Mouse (Mus musculus) liver, embryonic 13.5 days (tissue): ENCODE results near the gene Hcn1. TPM values are rescaled to one million over a fixed set of nuclear protein-coding genes. Genes with fewer than 3 reads are reported as not detected.

Experiments
- ATAC-seq: fragments of 200-750 bp; cut with Nextera tagmentation; 2 replicates; pipeline ENCODE4 v1.8.0; 2017; ENCODE audit warnings: low read depth, mild to moderate bottlenecking, moderate number of reproducible peaks, moderate library complexity
- DNase-seq: peaks from one replicate; pipeline ENCODE4 v3.0.0; 2022
- H3K27ac ChIP-seq: fragments of 300-500 bp; sonication (generic); 2 replicates; pipeline ENCODE4 v1.5.1; 2015; ENCODE audit warnings: moderate library complexity, mild to moderate bottlenecking, inconsistent platforms
- H3K27me3 ChIP-seq: fragments of 300-500 bp; sonication (generic); 2 replicates; pipeline ENCODE4 v1.6.1; 2015; ENCODE audit warnings: mild to moderate bottlenecking, inconsistent platforms
- H3K36me3 ChIP-seq: fragments of 300-500 bp; sonication (generic); 2 replicates; pipeline ENCODE4 v1.6.1; 2015; ENCODE audit warnings: mild to moderate bottlenecking, inconsistent platforms
- H3K4me1 ChIP-seq: fragments of 300-500 bp; sonication (generic); replicated peaks from 2 replicates; pipeline ENCODE4 v1.6.1; 2015; ENCODE audit warnings: inconsistent platforms
- H3K4me2 ChIP-seq: fragments of 300-500 bp; sonication (generic); 2 replicates; pipeline ENCODE4 v1.6.1; 2015; ENCODE audit warnings: inconsistent platforms, mild to moderate bottlenecking, moderate library complexity
- H3K4me3 ChIP-seq: fragments of 300-500 bp; sonication (generic); replicated peaks from 2 replicates; pipeline ENCODE4 v1.5.1; 2015; ENCODE audit warnings: mild to moderate bottlenecking, inconsistent platforms
- H3K9ac ChIP-seq: fragments of 300-500 bp; sonication (generic); 2 replicates; pipeline ENCODE4 v1.6.1; 2015; ENCODE audit warnings: mild to moderate bottlenecking, inconsistent platforms
- H3K9me3 ChIP-seq: fragments of 300-500 bp; sonication (generic); replicated peaks from 2 replicates; pipeline ENCODE4 v1.6.1; 2016; ENCODE audit warnings: inconsistent platforms
- WGBS: fragments of 180-500 bp; shearing (Covaris S2); methylation state at CpG from one replicate; pipeline ENCODE4 v1.1.7; 2015; ENCODE audit not compliant: insufficient replicate concordance; 5-methylcytosine and 5-hydroxymethylcytosine counted together
- polyA plus RNA-seq: library from polyadenylated mRNA; unstranded; fragments of >200 nt; fragmentation: Nextera tagmentation; extraction: Ambion mirVana; gene quantifications from 2 replicates; pipeline ENCODE4 v1.2.1, GENCODE M21; 2015

Gene Hcn1
- 0.01 TPM in 1 of 2 replicates, not detected in the other for polyA plus RNA-seq

DNA sequence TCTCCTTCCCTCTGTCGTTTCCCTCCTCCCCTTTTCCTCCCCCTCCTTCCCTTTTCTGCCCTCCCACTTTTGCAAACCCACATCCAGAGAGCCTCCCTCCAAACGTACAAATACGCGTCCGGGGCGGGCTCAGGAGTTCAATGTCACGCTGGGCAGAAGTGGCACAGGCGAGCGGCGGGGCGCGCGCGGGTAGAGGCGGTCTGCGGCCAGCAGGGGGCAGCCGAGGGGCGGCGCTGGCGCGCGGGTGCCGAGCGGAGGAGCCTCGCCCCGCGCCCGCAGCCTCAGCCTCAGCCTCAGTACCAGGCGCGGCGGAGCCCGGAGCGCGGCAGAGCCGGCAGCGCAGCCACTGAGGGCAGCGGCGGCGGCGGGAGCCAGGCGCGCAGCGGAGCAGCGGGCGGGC, at the start of gene Hcn1:
Gene Hcn1, plus strand, starts transcription at position 140 of the 400 bp plus-strand sequence.
- Histone ChIP-seq H3K27ac (no peak within 1 kb of the TSS), H3K4me1 (peaks cover 5% of the 10 kb centered on the region; the same call in 1 of the 2 replicates), H3K27me3 (peaks cover 28% of the 10 kb centered on the region), H3K36me3 (no peaks in the 10 kb centered on the region), H3K4me2 (peak within 1 kb of the TSS; percentile 65), H3K4me3 (peak within 1 kb of the TSS; percentile 52), H3K9ac (no peak within 1 kb of the TSS), H3K9me3 (no peaks in the 10 kb centered on the region)
- ATAC-seq = peak; percentile 90
- under 1% methylated on average over 33 of the region's 45 CpGs for WGBS
- peak; percentile 10 for DNase-seq

GRCm38 (mm10) chr13:117567251-117567650, 34.9 kb upstream of the Hcn1 start:
- DNase-seq = no peak
- H3K9ac ChIP-seq = no peak overlapping the region
- H3K4me1 ChIP-seq = no peaks in the 10 kb centered on the region
- no peaks in the 10 kb centered on the region for H3K36me3 ChIP-seq
- H3K4me3 ChIP-seq = no peak overlapping the region
- WGBS = 68% methylated on average over 8 of the region's 8 CpGs
- H3K4me2 ChIP-seq = no peak overlapping the region
- H3K27me3 ChIP-seq = no peaks in the 10 kb centered on the region
- H3K9me3 ChIP-seq = no peaks in the 10 kb centered on the region
- no peak for ATAC-seq
- H3K27ac ChIP-seq = no peak overlapping the region

- Histone ChIP-seq H3K4me3 (no peak overlapping the region), H3K9ac (no peak overlapping the region), H3K27ac (no peak overlapping the region), H3K4me1 (no peaks in the 10 kb centered on the region), H3K36me3 (no peaks in the 10 kb centered on the region), H3K4me2 (no peak overlapping the region), H3K9me3 (no peaks in the 10 kb centered on the region), H3K27me3 (no peaks in the 10 kb centered on the region)
- WGBS = 52% methylated on average over 3 of the region's 3 CpGs
- ATAC-seq = no peak
- no peak for DNase-seq
Observed at GRCm38 (mm10) chr13:117571747-117572146, 30.4 kb upstream of the Hcn1 start.

DNA sequence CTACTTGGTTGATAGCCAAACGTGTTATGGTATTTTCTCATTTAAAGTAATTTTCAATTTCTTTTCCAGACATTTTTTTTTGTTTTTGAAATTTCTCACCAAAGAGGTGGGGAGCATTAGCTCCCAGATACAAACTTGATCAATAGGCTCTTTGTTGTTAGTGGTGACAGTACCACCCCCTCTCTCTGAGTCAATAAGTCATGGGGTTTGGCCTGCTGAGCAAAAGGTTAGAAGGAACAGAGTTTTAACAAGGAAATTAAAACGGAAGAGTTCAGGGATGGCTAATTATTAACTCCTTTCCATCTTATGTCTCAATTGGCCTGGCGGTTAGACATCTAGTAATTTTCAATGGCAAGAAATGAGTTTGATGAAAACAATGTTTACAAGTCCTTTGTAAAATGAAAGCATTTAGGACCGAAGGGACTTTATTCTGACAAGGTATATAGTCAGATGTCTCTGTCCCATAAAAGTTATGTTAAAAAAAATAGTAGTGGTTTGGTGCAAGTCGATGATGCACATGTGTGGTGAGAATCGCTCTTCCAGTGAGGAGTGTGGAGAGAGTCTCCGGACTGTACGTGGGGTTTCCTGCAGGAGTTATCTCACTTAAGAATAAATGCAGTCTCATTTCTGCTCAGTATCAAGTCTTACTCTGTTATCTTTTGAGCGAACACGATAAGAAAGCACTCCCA, 7.5 kb upstream of the Hcn1 start:
- WGBS = 65% methylated on average over 10 of the region's 10 CpGs
- no peak for ATAC-seq

DNA sequence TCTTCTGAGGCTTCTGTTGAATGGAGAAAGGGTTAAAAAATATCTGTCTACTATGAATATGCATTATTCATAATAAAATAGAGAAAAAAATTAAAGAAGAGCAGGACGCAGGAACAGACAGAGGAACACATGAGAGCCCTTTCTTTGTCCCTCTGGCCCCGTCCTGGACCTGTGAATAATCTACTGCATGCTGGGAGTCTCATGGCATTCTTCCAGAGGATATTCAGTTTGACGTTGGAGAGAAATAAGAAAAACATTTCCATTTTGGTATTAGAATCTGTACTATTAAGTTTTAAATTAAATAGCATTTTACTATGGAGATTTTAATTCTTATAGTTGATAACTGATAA, 7.0 kb upstream of the Hcn1 start:
- whole genome bisulfite sequencing = 61% methylated on average over 3 of the region's 3 CpGs
- Histone ChIP-seq H3K4me1 (no peaks in the 10 kb centered on the region), H3K9ac (no peak overlapping the region), H3K36me3 (no peaks in the 10 kb centered on the region), H3K9me3 (no peaks in the 10 kb centered on the region), H3K27ac (no peak overlapping the region), H3K4me2 (no peak overlapping the region), H3K4me3 (no peak overlapping the region), H3K27me3 (no peaks in the 10 kb centered on the region)
- DNase-seq (no peak), ATAC-seq (no peak)

More for the DNA sequence above, 7.5 kb upstream of the Hcn1 start:
- Histone ChIP-seq H3K36me3 (no peaks in the 10 kb centered on the region), H3K9me3 (no peaks in the 10 kb centered on the region), H3K27me3 (no peaks in the 10 kb centered on the region), H3K4me2 (no peak overlapping the region), H3K4me3 (no peak overlapping the region), H3K27ac (no peak overlapping the region), H3K9ac (no peak overlapping the region), H3K4me1 (no peaks in the 10 kb centered on the region)
- DNase-seq = no peak

GRCm38 (mm10) chr13:117601331-117601965, 672 bp upstream of the Hcn1 start:
- Histone ChIP-seq H3K4me2 (no peak overlapping the region), H3K27ac (no peak overlapping the region), H3K4me1 (peaks cover 5% of the 10 kb centered on the region; the same call in 1 of the 2 replicates), H3K4me3 (no peak overlapping the region), H3K9me3 (no peaks in the 10 kb centered on the region), H3K27me3 (peaks cover 28% of the 10 kb centered on the region), H3K9ac (no peak overlapping the region), H3K36me3 (no peaks in the 10 kb centered on the region)
- DNase-seq (no peak), ATAC-seq (no peak)
- WGBS = 32% methylated on average over 9 of the region's 9 CpGs

GRCm38 (mm10) chr13:117602617-117603358, 668 bp downstream of the Hcn1 start:
- ATAC-seq = peak; percentile 20; the same call in 1 of the 2 replicates
- DNase-seq = no peak
- peaks cover 5% of the 10 kb centered on the region; the same call in 1 of the 2 replicates for H3K4me1 ChIP-seq
- H3K36me3 ChIP-seq = no peaks in the 10 kb centered on the region
- peak overlapping the region; percentile 65 for H3K4me2 ChIP-seq
- no peaks in the 10 kb centered on the region for H3K9me3 ChIP-seq
- no peak overlapping the region for H3K9ac ChIP-seq
- H3K27me3 ChIP-seq = peaks cover 28% of the 10 kb centered on the region
- 5% methylated on average over 60 of the region's 62 CpGs for WGBS
- H3K27ac ChIP-seq = no peak overlapping the region
- peak overlapping the region; percentile 52 for H3K4me3 ChIP-seq

GRCm38 (mm10) chr13:117603421-117603820, 1.3 kb downstream of the Hcn1 start:
- no peak for ATAC-seq

DNA sequence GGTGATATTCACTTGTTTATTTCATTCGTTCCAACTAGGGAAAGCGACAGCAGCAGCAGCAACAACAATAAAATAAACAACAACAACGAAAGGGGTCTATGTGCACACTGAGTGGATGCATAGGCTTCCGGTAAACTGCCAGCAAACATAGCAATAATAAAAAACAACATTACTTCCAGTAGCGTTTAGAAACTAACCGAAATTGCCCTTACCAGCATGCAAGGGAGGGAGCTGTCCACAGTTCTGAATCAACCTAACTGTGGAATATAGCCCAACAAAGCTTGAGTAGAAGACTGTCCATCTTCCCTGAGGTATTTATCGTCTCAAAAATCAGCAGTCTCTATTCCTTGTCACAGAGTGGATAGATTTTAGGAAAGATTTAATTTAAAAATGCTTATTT, 2.0 kb downstream of the Hcn1 start:
- WGBS = 31% methylated on average over 7 of the region's 7 CpGs
- H3K36me3 ChIP-seq = no peaks in the 10 kb centered on the region
- peaks cover 28% of the 10 kb centered on the region for H3K27me3 ChIP-seq
- no peak overlapping the region for H3K9ac ChIP-seq
- no peak for ATAC-seq
- H3K4me3 ChIP-seq = no peak overlapping the region
- H3K27ac ChIP-seq = no peak overlapping the region
- no peaks in the 10 kb centered on the region for H3K9me3 ChIP-seq
- DNase-seq = no peak
- no peak overlapping the region for H3K4me2 ChIP-seq
- H3K4me1 ChIP-seq = peaks cover 5% of the 10 kb centered on the region; the same call in 1 of the 2 replicates

More at GRCm38 (mm10) chr13:117603421-117603820, 1.3 kb downstream of the Hcn1 start:
- Histone ChIP-seq H3K36me3 (no peaks in the 10 kb centered on the region), H3K4me1 (peaks cover 5% of the 10 kb centered on the region; the same call in 1 of the 2 replicates), H3K4me2 (no peak overlapping the region), H3K27me3 (peaks cover 28% of the 10 kb centered on the region), H3K27ac (no peak overlapping the region), H3K4me3 (no peak overlapping the region), H3K9me3 (no peaks in the 10 kb centered on the region), H3K9ac (no peak overlapping the region)
- WGBS = 21% methylated on average over 11 of the region's 11 CpGs
- DNase-seq = no peak

GRCm38 (mm10) chr13:117604971-117605750, 3.0 kb downstream of the Hcn1 start:
- WGBS = 62% methylated on average over 5 of the region's 5 CpGs
- H3K27me3 ChIP-seq = peaks cover 28% of the 10 kb centered on the region

GRCm38 (mm10) chr13:117611881-117612280, 9.8 kb downstream of the Hcn1 start:
- Histone ChIP-seq H3K36me3 (no peaks in the 10 kb centered on the region), H3K4me1 (no peaks in the 10 kb centered on the region), H3K9me3 (no peaks in the 10 kb centered on the region), H3K4me3 (no peak overlapping the region), H3K27ac (no peak overlapping the region), H3K9ac (no peak overlapping the region), H3K4me2 (no peak overlapping the region), H3K27me3 (no peaks in the 10 kb centered on the region)
- 77% methylated on average over 2 of the region's 2 CpGs for WGBS
- ATAC-seq (no peak), DNase-seq (no peak)

More at GRCm38 (mm10) chr13:117604971-117605750, 3.0 kb downstream of the Hcn1 start:
- H3K4me3 ChIP-seq = no peak overlapping the region
- no peaks in the 10 kb centered on the region for H3K9me3 ChIP-seq
- ATAC-seq (no peak), DNase-seq (no peak)
- no peak overlapping the region for H3K27ac ChIP-seq
- H3K36me3 ChIP-seq = no peaks in the 10 kb centered on the region
- peaks cover 5% of the 10 kb centered on the region; the same call in 1 of the 2 replicates for H3K4me1 ChIP-seq
- H3K9ac ChIP-seq = no peak overlapping the region
- no peak overlapping the region for H3K4me2 ChIP-seq
